Mouse (Mus musculus) liver, adult 2 months (tissue): ENCODE data around the gene Dtd1. TPM values are rescaled to one million over a fixed set of nuclear protein-coding genes. Genes with fewer than 3 reads are reported as not detected.

Experiments used
- DNase-seq: peaks from one replicate; pipeline ENCODE4 v3.0.0-alpha.2; 2011; ENCODE audit warnings: low read depth, low spot score; ENCODE audit errors: extremely low read depth
- H3K27ac ChIP-seq: fragments of 200-500 bp; replicated peaks from 2 replicates; pipeline ENCODE4 v1.5.1; 2012; ENCODE audit warnings: low read depth, mild to moderate bottlenecking, control low read depth, inconsistent platforms, low read length; ENCODE audit not compliant: insufficient read depth
- H3K27me3 ChIP-seq: fragments of 200-500 bp; 2 replicates; pipeline ENCODE4 v1.6.1; 2012; ENCODE audit warnings: mild to moderate bottlenecking, moderate library complexity, low read length, inconsistent platforms; ENCODE audit not compliant: control insufficient read depth, insufficient read depth
- H3K36me3 ChIP-seq: fragments of 200-500 bp; 2 replicates; pipeline ENCODE4 v1.6.1; 2012; ENCODE audit warnings: low read length, inconsistent platforms; ENCODE audit not compliant: control insufficient read depth, insufficient read depth
- H3K4me1 ChIP-seq: fragments of 200-500 bp; 2 replicates; pipeline ENCODE4 v1.6.1; 2011; ENCODE audit warnings: low read length; ENCODE audit not compliant: control insufficient read depth, insufficient read depth
- H3K4me3 ChIP-seq: fragments of 200-500 bp; 2 replicates; pipeline ENCODE4 v1.5.1; 2011; ENCODE audit warnings: low read depth, mild to moderate bottlenecking, control low read depth, low read length, moderate library complexity; ENCODE audit not compliant: insufficient read depth
- H3K79me2 ChIP-seq: fragments of 200-500 bp; 2 replicates; pipeline ENCODE4 v1.6.1; 2012; ENCODE audit warnings: inconsistent platforms, mild to moderate bottlenecking, low read length, moderate library complexity; ENCODE audit not compliant: control insufficient read depth, insufficient read depth
- H3K9ac ChIP-seq: fragments of 200-500 bp; 2 replicates; pipeline ENCODE4 v1.6.1; 2012; ENCODE audit warnings: low read depth, mild to moderate bottlenecking, control low read depth, inconsistent platforms, low read length
- CTCF ChIP-seq: fragments of 200-500 bp; IDR thresholded peaks from 2 replicates; pipeline ENCODE4 v1.5.1; 2011; ENCODE audit warnings: low read depth, low read length, control low read depth
- POLR2A ChIP-seq: fragments of 200-500 bp; IDR thresholded peaks from 2 replicates; pipeline ENCODE4 v1.6.1; 2011; ENCODE audit warnings: low read length, control low read depth; ENCODE audit not compliant: insufficient read depth; ENCODE audit errors: extremely low read depth
- whole genome bisulfite sequencing: fragments of 180-500 bp; shearing (Covaris S2); methylation state at CpG from one replicate; pipeline ENCODE4 v1.1.7; 2018; 5-methylcytosine and 5-hydroxymethylcytosine counted together
- polyA plus RNA-seq: library from polyadenylated mRNA; depleted of rRNA; stranded (reverse); fragments of >200 nt; gene quantifications from 2 replicates; pipeline ENCODE4 v1.2.3, GENCODE M21; 2012
- total RNA-seq: library from RNA; depleted of rRNA; stranded (reverse); fragments of >200 nt; gene quantifications from 2 replicates; pipeline ENCODE4 v1.2.3, GENCODE M21; 2014

The Dtd1 gene
- total and polyA plus RNA-seq, 2 experiments: 8.8 to 14.2 TPM

DNA sequence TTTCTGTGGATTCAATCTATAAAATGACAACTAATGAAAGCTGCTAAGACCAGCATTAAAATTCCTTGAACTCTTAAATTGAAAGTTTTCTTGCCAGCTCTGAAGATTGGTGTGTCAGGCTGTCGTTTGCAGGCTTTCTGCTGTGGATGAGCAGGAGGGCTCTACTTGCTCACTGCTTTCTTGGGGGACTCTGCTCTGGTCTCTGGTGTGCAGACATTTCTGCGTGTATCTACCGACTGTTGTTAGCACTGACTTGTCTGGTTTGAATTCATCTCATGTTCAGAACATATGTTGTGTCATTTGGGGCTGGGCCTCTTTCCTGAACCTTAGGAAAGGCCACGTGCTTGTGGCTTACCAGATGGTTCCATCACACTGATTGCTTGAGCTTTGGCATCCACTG, 120.0 kb downstream of the Dtd1 start:
- H3K4me1 ChIP-seq: no peaks in the 10 kb centered on the region
- H3K4me3 ChIP-seq: no peak overlapping the region
- H3K36me3 ChIP-seq: no peaks in the 10 kb centered on the region
- no peaks in the 10 kb centered on the region for H3K27me3 ChIP-seq
- WGBS: 93% methylated on average over 4 of the region's 4 CpGs
- no peak overlapping the region for H3K9ac ChIP-seq
- no peak for DNase-seq
- no peaks in the 10 kb centered on the region for H3K79me2 ChIP-seq
- TF ChIP-seq POLR2A (no peak), CTCF (no peak)
- H3K27ac ChIP-seq: no peak overlapping the region

DNA sequence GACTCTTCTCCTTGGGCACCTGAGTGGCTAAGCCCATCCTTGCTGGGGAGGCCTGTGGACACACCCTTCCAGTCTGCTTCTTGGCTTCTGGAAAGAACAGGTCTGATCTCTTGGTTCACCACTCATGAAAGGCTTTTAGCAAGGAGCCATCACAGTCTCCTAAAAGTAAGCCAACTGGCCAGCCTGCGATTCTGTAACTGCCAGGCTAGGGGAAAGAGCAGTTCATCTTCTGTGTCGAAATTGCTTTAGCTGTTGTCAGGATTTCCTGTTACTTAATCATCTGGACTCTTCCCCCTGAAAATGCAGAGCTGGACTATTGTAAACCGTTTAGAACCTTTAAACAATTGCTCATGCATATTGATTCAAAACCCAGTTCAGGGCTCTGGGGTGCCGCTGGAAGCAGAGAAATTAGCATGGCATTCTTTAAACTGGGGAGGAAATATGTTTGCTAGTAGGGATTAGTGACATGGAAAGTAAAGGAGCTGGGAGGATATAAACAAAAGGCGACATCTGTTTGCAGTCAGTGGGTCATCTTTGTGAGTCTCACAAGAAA, 120.8 kb downstream of the Dtd1 start:
- 35% methylated on average over 5 of the region's 5 CpGs for WGBS
- no peaks in the 10 kb centered on the region for H3K4me1 ChIP-seq
- H3K36me3 ChIP-seq: no peaks in the 10 kb centered on the region
- H3K9ac ChIP-seq: no peak overlapping the region
- TF ChIP-seq POLR2A: no peak
- no peak for TF ChIP-seq CTCF
- peak; percentile 21 for DNase-seq
- no peaks in the 10 kb centered on the region for H3K79me2 ChIP-seq
- no peak overlapping the region for H3K27ac ChIP-seq
- H3K4me3 ChIP-seq: no peak overlapping the region
- no peaks in the 10 kb centered on the region for H3K27me3 ChIP-seq

DNA sequence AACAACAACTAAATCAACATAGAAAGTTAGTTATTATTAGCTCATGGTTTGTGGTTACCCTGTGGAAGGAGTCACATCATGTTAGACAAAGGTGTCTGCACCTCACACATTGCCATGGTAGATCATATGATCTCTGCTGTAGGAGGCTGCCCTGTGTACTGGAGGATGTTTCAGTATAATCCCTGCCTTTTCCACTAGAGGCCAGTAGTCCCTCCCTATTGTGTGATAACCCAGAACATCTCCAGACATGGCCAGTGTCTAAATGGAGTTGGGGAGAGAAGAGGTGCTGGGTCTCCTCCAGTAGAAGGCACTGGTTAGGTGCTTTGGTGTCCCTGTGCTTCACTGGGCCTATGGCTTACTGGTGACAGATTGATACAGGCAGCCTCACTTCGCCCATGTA, 125.0 kb downstream of the Dtd1 start:
- Histone ChIP-seq H3K36me3 (no peaks in the 10 kb centered on the region), H3K9ac (no peak overlapping the region), H3K27ac (no peak overlapping the region), H3K27me3 (no peaks in the 10 kb centered on the region), H3K79me2 (no peaks in the 10 kb centered on the region), H3K4me1 (no peaks in the 10 kb centered on the region), H3K4me3 (no peak overlapping the region)
- no peak for DNase-seq
- TF ChIP-seq CTCF: no peak
- TF ChIP-seq POLR2A: no peak
- 97% methylated on average over 1 of the region's 1 CpGs for WGBS

DNA sequence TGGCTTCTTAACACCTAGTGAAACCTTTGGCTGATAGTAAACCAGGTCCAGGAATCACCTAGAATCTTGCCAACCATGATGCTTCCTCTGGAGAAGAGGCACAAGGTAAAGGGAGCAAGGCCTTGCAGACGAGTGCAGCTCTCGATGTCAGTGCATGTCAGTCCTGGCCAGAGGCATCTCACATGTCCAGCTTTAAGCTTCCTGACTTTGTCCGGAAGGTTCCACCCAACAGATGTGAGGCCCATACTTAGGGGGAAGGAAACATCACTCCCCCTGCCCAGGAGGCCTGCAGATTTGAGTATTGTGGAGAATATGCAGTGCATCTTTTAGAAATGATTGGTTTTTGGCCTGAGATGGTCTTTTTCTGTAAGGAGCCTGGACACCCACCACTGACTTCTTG, 127.4 kb downstream of the Dtd1 start:
- DNase-seq: no peak
- Histone ChIP-seq H3K36me3 (no peaks in the 10 kb centered on the region), H3K79me2 (no peaks in the 10 kb centered on the region), H3K27me3 (no peaks in the 10 kb centered on the region), H3K9ac (no peak overlapping the region), H3K4me1 (no peaks in the 10 kb centered on the region), H3K4me3 (no peak overlapping the region), H3K27ac (no peak overlapping the region)
- 89% methylated on average over 3 of the region's 3 CpGs for WGBS
- no peak for TF ChIP-seq POLR2A
- no peak for TF ChIP-seq CTCF

DNA sequence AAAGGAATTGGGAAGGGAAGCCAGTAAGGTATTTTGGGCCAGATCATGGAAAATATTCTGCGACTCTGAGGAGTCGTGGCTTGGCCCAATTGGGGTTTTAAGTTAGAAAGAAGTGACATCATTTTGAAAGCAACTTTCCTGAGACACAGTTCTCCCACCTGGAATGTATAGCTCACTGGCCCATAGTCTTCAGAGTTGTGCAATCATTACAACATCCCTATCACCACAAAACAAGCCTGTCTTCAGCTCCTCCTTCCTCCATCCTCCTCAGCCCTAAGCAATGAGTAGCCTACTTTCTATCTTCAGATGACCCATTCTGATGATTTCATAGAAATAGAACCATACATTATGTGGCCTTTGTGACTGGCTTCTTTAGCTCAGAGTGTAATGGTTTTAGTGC, 130.1 kb downstream of the Dtd1 start:
- H3K4me1 ChIP-seq: no peaks in the 10 kb centered on the region
- no peaks in the 10 kb centered on the region for H3K27me3 ChIP-seq
- H3K79me2 ChIP-seq: no peaks in the 10 kb centered on the region
- H3K36me3 ChIP-seq: no peaks in the 10 kb centered on the region
- no peak overlapping the region for H3K27ac ChIP-seq
- no peak for DNase-seq
- no peak overlapping the region for H3K4me3 ChIP-seq
- 97% methylated on average over 2 of the region's 2 CpGs for WGBS
- TF ChIP-seq CTCF (no peak), POLR2A (no peak)
- H3K9ac ChIP-seq: no peak overlapping the region

DNA sequence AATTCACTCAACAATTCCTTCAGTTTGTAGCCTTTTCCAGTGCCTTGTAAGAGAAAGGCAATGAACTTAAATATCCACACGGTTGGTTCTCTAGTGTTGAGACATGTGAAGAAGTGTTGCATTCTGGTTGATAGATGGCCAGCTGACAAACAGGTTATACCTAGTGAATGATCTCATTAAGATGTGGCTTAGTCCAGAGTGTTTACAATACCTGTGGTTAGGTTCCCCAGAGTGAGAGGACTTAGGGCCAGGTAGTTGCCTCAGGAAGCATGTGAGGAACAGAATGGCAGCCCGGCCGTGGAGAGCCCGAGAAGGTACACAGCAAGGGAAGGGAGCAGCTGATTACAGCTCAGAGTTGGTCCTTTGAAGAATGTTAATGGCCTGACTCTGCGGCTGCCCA, 138.5 kb downstream of the Dtd1 start:
- no peaks in the 10 kb centered on the region for H3K36me3 ChIP-seq
- H3K27ac ChIP-seq: no peak overlapping the region
- DNase-seq: no peak
- no peak overlapping the region for H3K9ac ChIP-seq
- H3K79me2 ChIP-seq: no peaks in the 10 kb centered on the region
- no peaks in the 10 kb centered on the region for H3K27me3 ChIP-seq
- H3K4me3 ChIP-seq: no peak overlapping the region
- TF ChIP-seq POLR2A: no peak
- no peak for TF ChIP-seq CTCF
- 79% methylated on average over 5 of the region's 5 CpGs for WGBS
- no peaks in the 10 kb centered on the region for H3K4me1 ChIP-seq
